Mouse (Mus musculus): ENCODE measurements around the gene Gm45062.

Gene Gm45062

DNA sequence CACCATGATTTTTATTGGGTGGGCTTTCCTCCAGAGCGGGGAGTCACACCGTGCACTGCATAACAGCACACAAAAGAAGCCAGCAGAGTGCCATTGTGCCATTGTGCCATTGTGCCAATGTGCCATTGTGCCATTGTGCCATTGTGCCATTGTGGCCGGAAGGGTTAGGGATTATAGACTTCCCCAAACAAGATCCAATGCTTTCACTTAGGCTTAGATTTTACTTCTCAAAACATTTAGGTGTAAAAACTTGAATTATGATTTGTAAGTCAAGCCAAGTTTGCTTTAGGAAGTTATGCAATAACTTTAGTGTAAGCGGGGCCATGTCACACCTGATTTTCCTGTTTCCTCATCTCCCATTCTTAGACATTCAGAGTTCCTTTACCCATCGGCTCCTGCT, 156.6 kb downstream of the Gm45062 start:
- DNase-seq (ENCODE audit: extremely low read depth, low read depth), result no peak

DNA sequence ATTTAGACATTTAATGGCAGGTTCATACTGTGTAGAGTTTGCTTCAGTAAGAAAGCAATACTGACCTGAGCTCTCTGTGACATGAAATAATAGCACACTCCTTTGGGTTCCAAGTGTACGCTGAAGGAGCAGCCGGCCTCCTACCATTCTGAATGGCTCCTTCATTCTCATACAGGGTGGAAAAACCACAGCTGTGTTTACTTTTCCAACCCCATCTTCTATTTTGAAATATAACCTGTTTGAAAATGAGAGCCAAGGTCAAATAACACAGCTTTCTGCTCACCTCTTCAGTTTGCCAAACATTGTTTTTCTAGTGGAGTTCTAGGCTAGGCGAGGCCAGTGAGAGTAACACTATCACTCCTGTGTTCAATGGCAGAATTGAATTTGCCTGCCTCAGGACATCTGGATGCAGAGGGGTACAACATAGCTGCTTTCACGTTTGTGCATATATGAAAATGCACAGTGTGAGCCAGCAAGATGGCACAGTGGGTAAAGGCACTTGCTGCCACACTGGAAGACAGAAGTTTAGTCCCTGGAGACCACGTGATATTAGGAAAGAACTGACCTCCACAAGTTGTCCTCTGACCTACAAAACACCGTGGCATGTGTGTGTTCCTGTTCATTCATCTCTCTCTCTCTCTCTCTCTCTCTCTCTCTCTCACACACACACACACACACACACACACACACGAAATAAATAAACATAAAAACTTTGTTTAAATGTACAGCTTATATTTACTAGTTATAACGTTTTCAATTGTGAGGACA, 157.7 kb downstream of the Gm45062 start:
- no peak for DNase-seq (ENCODE audit: extremely low read depth, low read depth)

DNA sequence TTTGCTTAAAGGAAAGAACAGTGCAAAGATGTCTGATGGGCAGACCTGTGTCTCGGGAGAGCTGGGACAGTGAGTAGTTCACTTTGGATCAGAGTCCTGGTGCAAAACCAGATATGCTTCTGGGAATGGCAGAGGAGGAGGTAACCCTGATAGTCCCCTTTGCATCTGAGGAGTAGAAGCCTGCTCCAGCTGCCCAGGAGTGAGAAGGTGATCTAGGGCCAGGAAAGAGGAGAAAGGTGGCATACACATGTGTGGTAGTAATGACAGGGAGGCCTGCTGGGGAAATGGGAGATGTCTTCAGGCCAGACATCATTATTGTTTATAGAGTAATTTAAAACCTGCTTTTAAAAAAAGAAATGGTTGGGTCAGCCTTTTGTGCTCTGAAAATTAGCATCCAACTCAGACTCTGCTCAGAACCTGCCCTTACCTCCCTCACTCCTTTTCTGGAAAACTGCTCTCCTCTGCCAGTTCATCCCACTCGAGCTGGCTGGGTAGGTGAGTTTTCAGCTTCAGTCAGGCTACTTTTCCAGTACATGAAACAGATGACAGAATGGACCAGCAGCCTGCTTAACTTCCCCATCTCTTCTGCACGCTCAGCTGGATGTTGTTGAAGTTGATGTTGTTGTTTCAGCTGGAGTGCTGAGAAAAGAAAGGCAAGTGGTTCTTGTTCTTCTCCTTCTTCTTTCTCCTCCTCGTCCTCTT, 160.4 kb downstream of the Gm45062 start:
- DNase-seq (ENCODE audit: extremely low read depth, low read depth), result no peak

- DNase-seq (ENCODE audit: extremely low read depth, low read depth), result no peak
Measured at GRCm38 (mm10) chr6:8420187-8420503, 160.9 kb downstream of the Gm45062 start.

DNA sequence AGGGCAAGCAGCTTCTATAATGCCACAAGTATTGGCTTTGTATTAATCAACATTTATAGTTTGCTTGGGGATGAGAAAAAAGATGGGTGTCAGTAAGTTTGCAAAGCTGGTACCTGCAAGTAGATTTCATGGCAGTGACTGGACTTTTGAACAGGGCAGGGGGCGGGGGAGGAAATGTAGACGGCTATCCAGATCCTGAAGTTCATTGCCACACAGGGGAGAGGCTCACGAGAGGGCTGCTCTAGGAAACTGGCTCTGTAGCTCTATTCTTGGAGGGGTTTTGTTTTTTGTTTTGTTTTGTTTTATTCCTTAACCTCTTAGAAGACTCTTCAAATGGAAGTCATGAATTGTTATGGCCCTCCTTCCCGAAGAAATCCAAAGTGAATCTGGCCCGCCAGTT, 162.2 kb downstream of the Gm45062 start:
- no peak for DNase-seq (ENCODE audit: extremely low read depth, low read depth)

DNA sequence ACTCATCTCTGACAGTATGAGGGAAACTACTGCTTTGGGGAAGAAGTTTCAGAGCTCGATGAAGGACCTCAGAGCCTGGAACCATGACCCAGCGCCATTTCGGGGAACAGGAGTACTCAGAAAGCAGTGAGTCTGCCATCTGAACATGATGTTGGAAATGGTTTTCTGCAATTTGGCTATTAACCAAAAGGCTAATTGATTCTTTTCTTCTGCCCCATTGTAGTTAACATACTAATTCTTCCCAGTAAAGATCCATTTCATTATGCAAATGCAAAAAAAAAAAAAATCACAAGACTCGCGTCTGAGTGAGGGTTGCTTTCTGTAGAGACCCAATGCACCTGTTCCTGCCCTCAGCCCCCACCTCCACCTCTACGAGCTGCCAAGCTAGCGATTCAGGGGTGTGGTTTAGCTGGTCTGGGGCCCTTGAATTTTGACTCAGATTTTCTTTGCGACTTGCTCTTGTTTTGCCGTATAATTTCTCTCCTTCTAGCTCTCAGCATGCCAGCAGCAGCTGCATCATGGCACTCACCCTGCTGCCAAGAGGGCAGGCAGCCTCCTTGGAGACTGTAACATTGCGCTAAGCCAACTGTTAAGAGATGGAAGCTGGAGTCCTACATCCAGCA, 162.8 kb downstream of the Gm45062 start:
- no peak for DNase-seq (ENCODE audit: extremely low read depth, low read depth)

GRCm38 (mm10) chr6:8423142-8423541, 163.9 kb downstream of the Gm45062 start:
- DNase-seq (ENCODE audit: extremely low read depth, low read depth), result peak; percentile 67

DNA sequence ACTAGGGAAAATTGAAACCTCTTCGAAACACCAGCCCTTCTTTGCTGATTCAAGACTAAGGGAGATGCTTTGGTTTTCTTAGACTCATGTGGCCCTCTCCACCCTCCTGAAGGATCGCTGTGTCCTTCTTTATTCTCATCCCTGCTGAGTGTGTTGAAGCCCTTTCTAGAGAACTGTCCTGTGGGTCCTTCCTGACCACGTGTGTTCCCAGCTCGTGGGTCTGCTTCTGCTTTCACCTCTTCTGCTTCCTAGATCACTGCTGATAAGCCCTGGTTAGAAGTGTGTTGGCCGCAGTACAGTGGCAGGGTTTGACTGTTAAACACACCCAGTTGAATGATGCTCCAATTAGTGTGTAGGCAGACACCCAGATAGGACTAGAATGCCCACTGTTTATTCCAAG, 168.4 kb downstream of the Gm45062 start:
- DNase-seq (ENCODE audit: extremely low read depth, low read depth), result no peak

DNA sequence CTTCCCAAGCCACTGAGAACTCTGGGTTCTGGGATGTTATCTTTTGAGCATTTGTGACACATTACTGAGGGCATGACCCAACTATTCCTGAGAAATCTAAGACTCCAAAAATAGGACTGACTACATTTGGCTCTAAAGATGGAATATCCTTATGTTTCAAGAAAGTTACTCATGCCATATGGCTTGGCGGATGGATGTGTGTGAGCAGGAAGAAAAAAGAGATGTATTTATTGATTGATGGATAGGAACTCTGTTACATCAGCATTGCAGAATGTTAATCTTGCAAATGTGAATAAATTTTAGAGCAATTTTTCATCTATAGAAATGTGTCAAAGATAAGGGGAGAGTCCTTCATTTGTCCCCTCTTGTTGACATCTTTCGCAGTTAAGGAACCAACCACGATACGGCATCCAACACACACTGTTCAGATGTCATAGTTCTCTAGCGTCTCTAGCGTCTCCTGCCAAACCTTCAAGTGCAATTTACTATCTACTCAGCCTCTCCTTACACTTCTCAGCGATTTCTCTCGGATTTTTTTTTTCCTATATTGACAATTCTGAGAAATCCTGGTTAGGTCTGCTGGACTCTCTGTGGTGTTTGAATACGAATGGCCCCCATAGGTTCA, 171.5 kb downstream of the Gm45062 start:
- no peak for DNase-seq (ENCODE audit: extremely low read depth, low read depth)

GRCm38 (mm10) chr6:8433179-8433578, 173.9 kb downstream of the Gm45062 start:
- DNase-seq (ENCODE audit: extremely low read depth, low read depth), result no peak

DNA sequence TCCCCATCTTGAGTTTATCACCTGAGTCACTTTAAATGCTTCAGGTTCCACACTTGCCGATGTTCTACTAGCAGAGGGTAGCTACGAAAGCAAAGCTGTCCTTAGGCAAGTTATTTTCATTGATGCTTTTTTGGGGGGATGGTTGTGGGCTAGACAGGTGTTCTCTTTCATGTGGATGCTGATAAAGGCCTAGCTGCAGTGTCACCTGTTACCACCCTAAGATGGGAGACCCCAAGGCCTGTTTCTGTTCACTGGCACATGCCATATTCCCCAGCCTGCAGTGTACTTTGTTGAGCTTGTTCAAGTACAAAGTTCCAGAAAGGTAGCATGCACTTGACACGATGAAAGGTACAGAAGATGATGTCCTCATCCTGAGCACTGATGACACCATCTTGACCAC, 178.7 kb downstream of the Gm45062 start:
- no peak for DNase-seq (ENCODE audit: extremely low read depth, low read depth)

GRCm38 (mm10) chr6:8441814-8442213, 182.6 kb downstream of the Gm45062 start:
- no peak for DNase-seq (ENCODE audit: extremely low read depth, low read depth)

GRCm38 (mm10) chr6:8446786-8447185, 187.5 kb downstream of the Gm45062 start:
- DNase-seq (ENCODE audit: extremely low read depth, low read depth), result no peak

- DNase-seq (ENCODE audit: extremely low read depth, low read depth), result no peak
Measured at GRCm38 (mm10) chr6:8455599-8455998, 196.3 kb downstream of the Gm45062 start.

GRCm38 (mm10) chr6:8458596-8458995, 199.3 kb downstream of the Gm45062 start:
- no peak for DNase-seq (ENCODE audit: extremely low read depth, low read depth)

DNA sequence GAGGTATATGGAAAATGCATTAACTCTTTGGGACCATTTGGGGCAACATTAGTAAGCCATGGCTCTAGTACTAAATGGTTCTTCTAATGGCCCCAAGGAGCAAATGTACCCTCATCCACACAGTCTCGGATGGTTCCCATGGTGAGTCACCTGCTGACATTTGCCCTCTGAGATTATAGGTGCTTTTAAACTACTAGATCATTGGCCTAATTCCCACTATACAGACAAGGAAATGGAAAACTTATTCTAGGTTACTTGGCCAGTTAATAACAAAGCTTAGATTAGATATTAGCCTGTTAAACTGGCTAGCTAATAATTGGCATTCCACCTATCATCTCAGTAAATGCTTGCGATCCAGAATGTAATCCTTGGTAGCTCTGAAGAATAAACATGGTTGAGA, 203.2 kb downstream of the Gm45062 start:
- DNase-seq (ENCODE audit: extremely low read depth, low read depth), result no peak

DNA sequence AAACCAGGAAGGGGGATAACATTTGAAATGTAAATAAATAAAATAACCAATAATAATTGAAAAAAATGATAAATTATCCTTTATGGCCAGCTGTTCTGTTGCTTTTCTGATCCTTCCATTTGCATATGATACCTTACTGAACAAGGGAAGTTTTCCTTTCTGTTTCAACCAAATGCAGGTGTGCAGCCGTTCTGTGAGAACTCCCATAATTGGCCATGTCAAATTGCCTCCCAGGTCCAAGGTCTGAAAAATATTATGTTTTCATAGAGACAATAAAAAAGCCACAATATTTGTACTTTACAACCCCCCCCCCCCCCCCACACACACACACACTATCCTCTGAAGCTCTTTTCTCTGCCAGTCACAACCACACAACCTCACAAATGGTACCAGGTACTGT, 206.1 kb downstream of the Gm45062 start:
- no peak for DNase-seq (ENCODE audit: extremely low read depth, low read depth)

DNA sequence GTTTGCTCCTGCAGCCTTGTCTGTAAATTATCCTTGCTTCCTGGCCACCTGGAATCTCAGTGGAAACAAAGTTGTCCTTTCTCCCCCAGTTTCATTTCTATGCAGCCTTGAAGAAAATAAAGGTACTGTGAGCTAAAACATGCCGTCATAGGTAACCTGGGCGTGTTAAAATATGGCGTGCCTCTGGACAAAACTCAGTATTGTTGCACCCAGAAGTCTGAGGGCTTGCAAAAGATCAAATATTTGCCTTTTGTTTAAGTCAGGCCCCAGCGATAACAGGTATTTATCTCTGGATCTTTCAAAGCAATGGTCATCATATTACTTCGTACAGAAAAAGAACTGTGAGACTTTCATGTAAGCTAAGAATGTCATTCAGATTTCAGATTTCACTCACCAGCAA, 206.7 kb downstream of the Gm45062 start:
- DNase-seq (ENCODE audit: extremely low read depth, low read depth), result no peak

DNA sequence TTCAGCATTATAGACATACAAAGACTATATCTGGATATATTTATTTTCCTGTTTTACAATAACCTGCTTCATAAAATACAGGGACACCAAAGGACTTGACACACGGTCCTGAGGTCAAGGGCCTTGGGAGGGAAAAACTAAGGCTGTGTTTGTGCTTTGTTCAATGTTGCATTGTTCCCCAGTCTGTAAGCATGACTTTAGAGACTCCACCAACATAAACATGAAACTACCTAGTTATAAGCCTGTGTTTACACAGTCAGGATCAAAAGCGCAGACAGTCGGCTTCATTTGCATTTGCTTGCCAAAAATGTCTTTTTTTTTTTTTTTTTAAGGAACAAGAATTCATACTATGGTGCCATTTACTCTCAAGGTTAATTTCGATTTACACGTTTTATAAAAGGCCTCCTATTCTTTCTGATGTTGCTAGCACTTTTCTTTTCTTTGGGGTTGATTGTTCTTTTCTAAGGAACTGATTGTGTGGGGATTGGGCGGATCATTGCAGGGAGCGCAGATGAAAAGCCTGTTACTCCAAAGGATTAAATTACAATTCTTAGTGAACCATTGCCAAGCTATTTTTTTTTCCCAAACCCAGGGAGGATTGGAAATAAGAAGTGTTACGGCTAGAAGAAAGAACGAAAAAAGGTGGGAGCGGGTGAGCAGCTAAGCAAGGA, 208.6 kb downstream of the Gm45062 start:
- DNase-seq (ENCODE audit: extremely low read depth, low read depth), result no peak

GRCm38 (mm10) chr6:8469918-8470317, 210.7 kb downstream of the Gm45062 start:
- DNase-seq (ENCODE audit: extremely low read depth, low read depth), result no peak

DNA sequence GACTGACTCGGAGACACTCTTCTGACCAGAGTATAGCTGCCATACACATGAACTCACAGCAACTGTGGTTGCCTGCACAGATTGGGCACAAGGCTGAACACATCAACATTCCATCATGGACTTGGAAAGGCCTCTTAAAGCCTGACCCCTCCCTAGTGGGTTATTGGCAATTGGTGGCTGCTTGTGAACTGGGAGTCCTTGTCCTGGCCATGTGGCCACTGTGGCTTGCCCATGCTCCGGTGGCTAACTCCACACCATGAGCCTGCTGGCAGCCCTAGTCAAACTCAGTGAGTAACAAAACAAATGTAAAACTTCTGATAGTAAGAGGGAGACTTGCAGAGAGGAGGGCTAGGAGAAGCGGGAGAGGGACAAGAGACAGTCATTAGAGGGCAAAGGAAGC, 212.9 kb downstream of the Gm45062 start:
- no peak for DNase-seq (ENCODE audit: extremely low read depth, low read depth)

DNA sequence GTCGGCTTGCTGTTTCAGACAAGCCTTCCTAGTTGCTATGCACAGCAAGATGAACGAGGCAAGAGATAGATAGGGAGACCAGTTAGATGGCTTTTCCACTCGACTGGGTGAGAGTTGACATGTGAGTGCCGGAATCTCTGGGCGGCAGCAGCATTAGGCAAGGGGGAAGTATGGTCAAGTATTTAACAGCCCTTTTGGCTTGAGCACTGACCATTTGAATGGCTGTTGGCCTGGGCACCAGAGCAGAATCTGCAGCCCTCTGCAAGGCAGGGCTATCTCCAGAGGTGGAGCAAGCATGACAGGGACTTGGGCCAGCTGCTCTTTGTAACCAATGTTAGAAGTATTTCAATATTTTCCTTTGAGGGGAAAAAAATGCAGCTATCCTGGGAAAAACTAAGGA, 213.7 kb downstream of the Gm45062 start:
- no peak for DNase-seq (ENCODE audit: extremely low read depth, low read depth)
